ENCODE assay signal across 9 mouse cellular contexts in genomic region chr5:123235731-123236130, GRCm38 (mm10). TPM values are rescaled to one million over a fixed set of nuclear protein-coding genes. Genes with fewer than 3 reads are reported as not detected.
DNase-seq lines count a peak whose midpoint lies in the region; ATAC-seq and TF ChIP-seq lines count a peak whose summit lies in the region.
"Had no signal": no experiment of that assay in that cellular context is flagged by ENCODE, and none has a peak within 500 bp of the region (broad histone marks: within the 10 kb centered on the region; RNA-seq: fewer than 3 reads in every experiment).

No protein-coding gene starts in this region.

- H3K27ac ChIP-seq in embryonic facial prominence, embryonic 14.5 days (replicated peaks; ENCODE audit: low read depth, low read length): no peak overlapping the region
- no peak overlapping the region for H3K27ac ChIP-seq in kidney, adult 2 months (ENCODE audit: insufficient read depth, low read depth, low read length)
- H3K27ac ChIP-seq in lung, postnatal 0 days (ENCODE audit: low read length): no peak overlapping the region
- no peak overlapping the region for H3K27ac ChIP-seq in stomach, postnatal 0 days (replicated peaks)

- H3K4me2 ChIP-seq in embryonic facial prominence, embryonic 14.5 days (ENCODE audit: low read depth, low read length): no peak overlapping the region
- H3K4me2 ChIP-seq in lung, postnatal 0 days (replicated peaks; ENCODE audit: low read depth, low read length): no peak overlapping the region
- H3K4me2 ChIP-seq in stomach, postnatal 0 days (replicated peaks; ENCODE audit: low read depth): no peak overlapping the region

- TF ChIP-seq POLR2A in kidney, adult 2 months (IDR thresholded peaks at IDR 0.05; ENCODE audit: low read depth, low read length): no peak

- H3K4me3 ChIP-seq in embryonic facial prominence, embryonic 14.5 days (ENCODE audit: low read depth, low read length): no peak overlapping the region
- H3K4me3 ChIP-seq in kidney, adult 2 months (ENCODE audit: insufficient read depth, low read depth, low read length): no peak overlapping the region
- H3K4me3 ChIP-seq in lung, postnatal 0 days (ENCODE audit: low read depth, low read length): no peak overlapping the region
- no peak overlapping the region for H3K4me3 ChIP-seq in stomach, postnatal 0 days (ENCODE audit: low read depth, low read length)

- TF ChIP-seq CTCF in kidney, adult 2 months (conservative IDR thresholded peaks at IDR 0.05; ENCODE audit: insufficient read depth, insufficient read length, low read depth, low read length): peak; percentile 82
- peak; percentile 69 for TF ChIP-seq CTCF in lung, postnatal 0 days (IDR thresholded peaks at IDR 0.05)
- TF ChIP-seq CTCF in stomach, postnatal 0 days (IDR thresholded peaks at IDR 0.05; ENCODE audit: low read depth): peak; percentile 75

- ATAC-seq in embryonic facial prominence, embryonic 14.5 days (ENCODE audit: low read depth): peak; percentile 79
- peak; percentile 38; the same call in 1 of the 2 replicates for ATAC-seq in lung, postnatal 0 days
- peak; percentile 72 for ATAC-seq in stomach, postnatal 0 days (ENCODE audit: low FRiP score, low TSS enrichment)

- WGBS in embryonic facial prominence, embryonic 14.5 days: 24% methylated on average over 2 of the region's 2 CpGs
- 54% methylated on average over 2 of the region's 2 CpGs for WGBS in kidney, adult 2 months
- 43% methylated on average over 2 of the region's 2 CpGs for WGBS in lung, postnatal 0 days
- WGBS in stomach, postnatal 0 days: 32% methylated on average over 2 of the region's 2 CpGs

- no peaks in the 10 kb centered on the region for H3K9me3 ChIP-seq in embryonic facial prominence, embryonic 14.5 days (ENCODE audit: control insufficient read depth, low read length)
- H3K9me3 ChIP-seq in lung, postnatal 0 days (ENCODE audit: low read length): no peaks in the 10 kb centered on the region
- H3K9me3 ChIP-seq in stomach, postnatal 0 days (ENCODE audit: control insufficient read depth, low read length): no peaks in the 10 kb centered on the region

- H3K4me1 ChIP-seq in embryonic facial prominence, embryonic 14.5 days (ENCODE audit: control insufficient read depth, insufficient read depth, low read length): no peaks in the 10 kb centered on the region
- H3K4me1 ChIP-seq in kidney, adult 2 months (ENCODE audit: control insufficient read depth, insufficient read depth, low read length): peaks cover 3% of the 10 kb centered on the region; the same call in 1 of the 2 replicates
- H3K4me1 ChIP-seq in lung, postnatal 0 days (ENCODE audit: insufficient read depth, low read depth, low read length): no peaks in the 10 kb centered on the region
- no peaks in the 10 kb centered on the region for H3K4me1 ChIP-seq in stomach, postnatal 0 days (replicated peaks; ENCODE audit: control insufficient read depth, insufficient read depth)

- no peak for TF ChIP-seq EP300 in lung, postnatal 0 days (IDR thresholded peaks at IDR 0.05)
- no peak for TF ChIP-seq EP300 in stomach, postnatal 0 days (optimal IDR thresholded peaks at IDR 0.05)

- H3K27me3 ChIP-seq in embryonic facial prominence, embryonic 14.5 days (replicated peaks; ENCODE audit: control insufficient read depth, insufficient read depth, low read length): no peaks in the 10 kb centered on the region
- no peaks in the 10 kb centered on the region for H3K27me3 ChIP-seq in kidney, adult 2 months (replicated peaks; ENCODE audit: control insufficient read depth, insufficient read depth, low read length)
- H3K27me3 ChIP-seq in lung, postnatal 0 days (replicated peaks; ENCODE audit: insufficient read depth, low read length): no peaks in the 10 kb centered on the region
- H3K27me3 ChIP-seq in stomach, postnatal 0 days (ENCODE audit: control insufficient read depth, insufficient read depth, low read length): no peaks in the 10 kb centered on the region

- no peak overlapping the region for H3K9ac ChIP-seq in embryonic facial prominence, embryonic 14.5 days (ENCODE audit: low read depth, low read length)
- H3K9ac ChIP-seq in lung, postnatal 0 days (replicated peaks; ENCODE audit: low read depth): no peak overlapping the region
- H3K9ac ChIP-seq in stomach, postnatal 0 days (ENCODE audit: low read length): no peak overlapping the region

- DNase-seq in adrenal gland, postnatal 10 days: peak; percentile 53
- DNase-seq in adrenal gland, adult 8-10 months: no peak
- peak; percentile 52 for DNase-seq in right cerebral cortex, postnatal 14 days
- DNase-seq in right cerebral cortex, postnatal 36 days (ENCODE audit: low spot score in 2 of 2): no peak
- DNase-seq in embryonic facial prominence, embryonic 14.5 days (ENCODE audit: low spot score): peak; percentile 90
- peak; percentile 82 for DNase-seq in kidney, adult 2 months
- DNase-seq in lung, postnatal 0 days (ENCODE audit: low spot score): peak; percentile 51
- DNase-seq in stomach, postnatal 0 days (ENCODE audit: low spot score): peak; percentile 83

- peaks cover 64% of the 10 kb centered on the region for H3K36me3 ChIP-seq in embryonic facial prominence, embryonic 14.5 days (ENCODE audit: control insufficient read depth, insufficient read depth, low read length)
- no peaks in the 10 kb centered on the region for H3K36me3 ChIP-seq in kidney, adult 2 months (ENCODE audit: control insufficient read depth, insufficient read depth, low read length)
- H3K36me3 ChIP-seq in lung, postnatal 0 days (ENCODE audit: insufficient read depth, low read length): peaks cover 13% of the 10 kb centered on the region; the same call in 1 of the 2 replicates
- peaks cover 7% of the 10 kb centered on the region; the same call in 1 of the 2 replicates for H3K36me3 ChIP-seq in stomach, postnatal 0 days (ENCODE audit: control insufficient read depth, insufficient read depth, low read length)

RNA-seq across cellular contexts. Expression of gene Wdr66, which starts 16.2 kb away (rescaled TPM):
- total RNA-seq in adrenal gland, postnatal 10 days (2021): under 1 TPM; 0.39 to 0.73 TPM
- 1 to 10 TPM in 3 of 4 experiments, under 1 TPM in 1; 0.59 to 1.8 (median 1.3) TPM for total RNA-seq in adrenal gland, adult 8-10 months (2022)
- polyA plus RNA-seq in embryonic facial prominence, embryonic 14.5 days (2014; fragmentation: Nextera tagmentation; extraction: Ambion mirVana): 2.5 and 3.2 TPM in 2 replicates
- polyA plus RNA-seq in kidney, adult 2 months (2012; rRNA removed): 2.6 and 2.9 TPM in 2 replicates
- 1.9 and 2.5 TPM in 2 replicates for polyA plus RNA-seq in lung, postnatal 0 days (2015; fragmentation: Nextera tagmentation; extraction: Ambion mirVana)
- polyA plus RNA-seq in stomach, postnatal 0 days (2015; fragmentation: Nextera tagmentation; extraction: Ambion mirVana): 0.22 and 0.30 TPM in 2 replicates

RNA-seq across cellular contexts. Expression of gene Hpd, which starts 53.2 kb away (rescaled TPM):
- total RNA-seq in adrenal gland, postnatal 10 days (2021): 100 to 1,000 TPM in 1 of 2 experiments, 10 to 100 TPM in 1; 65.8 to 142 TPM
- total RNA-seq in adrenal gland, adult 8-10 months (2022): 1 to 10 TPM in 3 of 4 experiments, not detected in 1; 1.2 to 1.5 (median 1.3) TPM
- not detected in 2 replicates for polyA plus RNA-seq in embryonic facial prominence, embryonic 14.5 days (2014; fragmentation: Nextera tagmentation; extraction: Ambion mirVana)
- 418 and 439 TPM in 2 replicates for polyA plus RNA-seq in kidney, adult 2 months (2012; rRNA removed)
- 0.19 TPM in 1 of 2 replicates, not detected in the other for polyA plus RNA-seq in lung, postnatal 0 days (2015; fragmentation: Nextera tagmentation; extraction: Ambion mirVana)
- 0.69 and 0.99 TPM in 2 replicates for polyA plus RNA-seq in stomach, postnatal 0 days (2015; fragmentation: Nextera tagmentation; extraction: Ambion mirVana)
- total RNA-seq: layer of hippocampus, postnatal 36 days had no signal

Comparison
In these comparisons a context has a peak if more than half of its experiments do, and no peak if none do; other contexts are left out.
1. DNase-seq: peak in adrenal gland, postnatal 10 days (single experiment), right cerebral cortex, postnatal 14 days (single experiment), embryonic facial prominence, embryonic 14.5 days (single experiment), kidney, adult 2 months (single experiment), lung, postnatal 0 days (single experiment) and stomach, postnatal 0 days (single experiment); none in adrenal gland, adult 8-10 months (single experiment) and right cerebral cortex, postnatal 36 days (0 of 2).
2. RNA of gene Hpd, which starts 53.2 kb away (polyA plus RNA-seq): 418 to 439 TPM in kidney, adult 2 months; 0.69 to 0.99 TPM in stomach, postnatal 0 days, 0.19 TPM in lung, postnatal 0 days and not detected in embryonic facial prominence, embryonic 14.5 days; every median in the first group is over 100 times any median in the second.
3. Peak in every context shown above with its lines, with median percentiles within 50 percentile points of each other: ATAC-seq and CTCF ChIP-seq.